ENCODE assay signal across 8 mouse cellular contexts in the genomic region with DNA sequence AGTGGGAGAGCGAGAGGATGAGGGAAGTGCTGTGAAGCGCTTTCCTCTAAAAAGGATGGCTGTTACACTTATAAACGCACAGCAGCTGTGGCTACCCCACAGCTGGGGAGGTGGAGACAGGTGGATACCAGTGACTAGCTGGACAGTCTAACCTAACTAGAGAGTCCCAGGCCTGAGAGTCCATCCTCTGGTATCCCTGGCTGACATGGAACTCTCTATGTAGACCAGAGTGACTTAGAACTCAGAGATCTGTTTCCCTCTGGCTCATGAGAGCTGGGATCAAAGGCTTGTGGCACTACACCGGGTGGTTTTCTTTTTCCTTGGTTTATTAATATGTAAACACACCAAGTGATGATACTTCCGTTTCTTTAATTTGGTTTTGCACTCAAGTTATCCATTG. TPM values are rescaled to one million over a fixed set of nuclear protein-coding genes. Genes with fewer than 3 reads are reported as not detected.
DNase-seq lines count a peak whose midpoint lies in the region; ATAC-seq and TF ChIP-seq lines count a peak whose summit lies in the region.

No protein-coding gene starts in this region.

- H3K27me3 ChIP-seq in spleen, adult 2 months (ENCODE audit: control insufficient read depth, insufficient read depth, low read length): no peaks in the 10 kb centered on the region
- H3K27me3 ChIP-seq in intestine, embryonic 14.5 days (replicated peaks; ENCODE audit: control insufficient read depth, insufficient read depth, low read length): no peaks in the 10 kb centered on the region
- H3K27me3 ChIP-seq in neural tube, embryonic 12.5 days (replicated peaks): no peaks in the 10 kb centered on the region

- no peaks in the 10 kb centered on the region for H3K9me3 ChIP-seq in intestine, embryonic 14.5 days (ENCODE audit: control insufficient read depth, low read length)
- H3K9me3 ChIP-seq in neural tube, embryonic 12.5 days: no peaks in the 10 kb centered on the region

- peak overlapping the region; percentile 89; the same call in 1 of the 2 replicates for H3K4me3 ChIP-seq in spleen, adult 2 months (ENCODE audit: extremely low read depth, insufficient read depth, insufficient read length)
- H3K4me3 ChIP-seq in intestine, embryonic 14.5 days (ENCODE audit: low read depth, low read length): peak overlapping the region; percentile 57
- H3K4me3 ChIP-seq in neural tube, embryonic 12.5 days: 0 out of 2 replicates have a peak overlapping the region, but pooled peaks have one; percentile 53

- H3K4me2 ChIP-seq in intestine, embryonic 14.5 days (ENCODE audit: low read length): peak overlapping the region; percentile 71
- H3K4me2 ChIP-seq in neural tube, embryonic 12.5 days (replicated peaks): peak overlapping the region; percentile 65

- H3K36me3 ChIP-seq in spleen, adult 2 months (ENCODE audit: control insufficient read depth, insufficient read depth, low read length): peaks cover 12% of the 10 kb centered on the region
- H3K36me3 ChIP-seq in intestine, embryonic 14.5 days (ENCODE audit: control insufficient read depth, insufficient read depth, low read length): peaks cover 13% of the 10 kb centered on the region
- peaks cover 13% of the 10 kb centered on the region for H3K36me3 ChIP-seq in neural tube, embryonic 12.5 days

- H3K4me1 ChIP-seq in spleen, adult 2 months (ENCODE audit: control insufficient read depth, insufficient read depth, insufficient read length): peaks cover 5% of the 10 kb centered on the region; the same call in 1 of the 2 replicates
- no peaks in the 10 kb centered on the region; the same call in 1 of the 2 replicates for H3K4me1 ChIP-seq in intestine, embryonic 14.5 days (replicated peaks; ENCODE audit: control insufficient read depth, insufficient read depth, low read length)
- H3K4me1 ChIP-seq in neural tube, embryonic 12.5 days: peaks cover 11% of the 10 kb centered on the region

- WGBS in spleen, adult 2 months: 50% methylated on average over 5 of the region's 5 CpGs
- 29% methylated on average over 5 of the region's 5 CpGs for WGBS in intestine, embryonic 14.5 days
- 36% methylated on average over 5 of the region's 5 CpGs for WGBS in neural tube, embryonic 12.5 days

- H3K27ac ChIP-seq in spleen, adult 2 months (ENCODE audit: insufficient read depth, low read length): no peak overlapping the region
- no peak overlapping the region for H3K27ac ChIP-seq in intestine, embryonic 14.5 days (ENCODE audit: low read depth)
- H3K27ac ChIP-seq in neural tube, embryonic 12.5 days: no peak overlapping the region

- ATAC-seq in frontal cortex, adult (ENCODE audit: low TSS enrichment): peak; percentile 41
- ATAC-seq in intestine, embryonic 14.5 days (replicated peaks; ENCODE audit: low FRiP score, low TSS enrichment, low read depth): peak; percentile 48
- ATAC-seq in neural tube, embryonic 12.5 days (ENCODE audit: low FRiP score, low read depth): peak; percentile 66

- 0 out of 2 replicates have a peak overlapping the region, but pooled peaks have one; percentile 16 for H3K9ac ChIP-seq in intestine, embryonic 14.5 days (ENCODE audit: low read length)
- no peak overlapping the region for H3K9ac ChIP-seq in neural tube, embryonic 12.5 days

- no peak for TF ChIP-seq POLR2A in spleen, adult 2 months (IDR thresholded peaks at IDR 0.05; ENCODE audit: low read depth, low read length)

- TF ChIP-seq CTCF in spleen, adult 2 months (IDR thresholded peaks at IDR 0.05; ENCODE audit: extremely low read depth, insufficient read depth, insufficient read length, insufficient replicate concordance): no peak

- no peak for DNase-seq in frontal cortex, postnatal 10 days (ENCODE audit: low spot score in 2 of 2)
- no peak for DNase-seq in spleen, adult 2 months (ENCODE audit: low read depth in 1 of 2, low spot score in 2 of 2)
- DNase-seq in spleen, postnatal 14 days (ENCODE audit: low spot score in 2 of 2): no peak
- DNase-seq in intestine, embryonic 14.5 days (ENCODE audit: low spot score): peak; percentile 51
- DNase-seq in ovary, postnatal 14 days (ENCODE audit: low spot score): no peak
- no peak for DNase-seq in gastrocnemius, adult 8-10 months (ENCODE audit: low spot score in 2 of 2)

RNA-seq across cellular contexts. Expression of a gene that starts 1.7 kb away (rescaled TPM):
- 2.9 and 3.2 TPM in 2 replicates for polyA plus RNA-seq in spleen, adult 2 months (2012; rRNA removed)
- polyA plus RNA-seq in intestine, embryonic 14.5 days (2014; fragmentation: Nextera tagmentation; extraction: Ambion mirVana): 9.4 and 10.8 TPM in 2 replicates
- 10.8 and 12.2 TPM in 2 replicates for polyA plus RNA-seq in neural tube, embryonic 12.5 days (2016; fragmentation: Nextera tagmentation; extraction: Ambion mirVana)
- total RNA-seq in gastrocnemius, adult 8-10 months (2022): 1 to 10 TPM; 2.6 to 4.4 (median 3.4) TPM

RNA-seq across cellular contexts. Expression of a gene that starts 49.2 kb away (rescaled TPM):
- not detected in 2 replicates for polyA plus RNA-seq in spleen, adult 2 months (2012; rRNA removed)
- 0.12 and 0.28 TPM in 2 replicates for polyA plus RNA-seq in intestine, embryonic 14.5 days (2014; fragmentation: Nextera tagmentation; extraction: Ambion mirVana)
- polyA plus RNA-seq in neural tube, embryonic 12.5 days (2016; fragmentation: Nextera tagmentation; extraction: Ambion mirVana): 5.3 and 7.7 TPM in 2 replicates
- total RNA-seq in gastrocnemius, adult 8-10 months (2022): not detected

RNA-seq across cellular contexts. Expression of a gene that starts 49.6 kb away (rescaled TPM):
- polyA plus RNA-seq in spleen, adult 2 months (2012; rRNA removed): under 0.01 and 0.01 TPM in 2 replicates
- polyA plus RNA-seq in intestine, embryonic 14.5 days (2014; fragmentation: Nextera tagmentation; extraction: Ambion mirVana): 0.01 and 0.12 TPM in 2 replicates
- 0.13 and 0.16 TPM in 2 replicates for polyA plus RNA-seq in neural tube, embryonic 12.5 days (2016; fragmentation: Nextera tagmentation; extraction: Ambion mirVana)
- under 1 TPM in 3 of 4 experiments, not detected in 1; 0.02 TPM for total RNA-seq in gastrocnemius, adult 8-10 months (2022)
